Mouse (Mus musculus): ENCODE data around the gene Ddo.

- TF ChIP-seq CTCF (IDR thresholded peaks at IDR 0.05; ENCODE audit: extremely low read depth, insufficient read length, insufficient replicate concordance, low read depth, low read length) (no peak), POLR2A (IDR thresholded peaks at IDR 0.05; ENCODE audit: low read depth, low read length) (no peak)
Observed at GRCm38 (mm10) chr10:40665270-40665669, 35.5 kb downstream of the Ddo start.
